Mouse (Mus musculus) adrenal gland, postnatal 4 days (tissue): ENCODE data around the gene Sult6b2. TPM values are rescaled to one million over a fixed set of nuclear protein-coding genes. Genes with fewer than 3 reads are reported as not detected.

Experiments used
- DNase-seq, 2 experiments: peaks; one replicate each; pipeline ENCODE4 v3.0.0; 2021 to 2022; ENCODE audit warnings: low spot score in 2 of 2, mixed read lengths in 2 of 2
- total RNA-seq, 2 experiments: library from RNA; stranded (reverse); gene quantifications; 2 replicates each; pipeline ENCODE4 v1.2.3; 2021

The Sult6b2 gene
- total RNA-seq, 2 experiments from 2014 or later: not detected

GRCm38 (mm10) chr6:142812969-142813368 lies 8.7 kb upstream of the Sult6b2 start:
- no peak for DNase-seq

GRCm38 (mm10) chr6:142810239-142810638 lies 5.9 kb upstream of the Sult6b2 start:
- no peak for DNase-seq

- DNase-seq: no peak
Observed at GRCm38 (mm10) chr6:142809373-142810098, 5.2 kb upstream of the Sult6b2 start.

GRCm38 (mm10) chr6:142806326-142806725 lies 2.0 kb upstream of the Sult6b2 start:
- no peak for DNase-seq

- DNase-seq: no peak
Observed at GRCm38 (mm10) chr6:142802617-142803525, 1.4 kb downstream of the Sult6b2 start.

- no peak for DNase-seq
Observed at GRCm38 (mm10) chr6:142801687-142802086, 2.6 kb downstream of the Sult6b2 start.

- no peak for DNase-seq
Observed at GRCm38 (mm10) chr6:142799704-142800374, 4.5 kb downstream of the Sult6b2 start.

- DNase-seq: no peak
Observed at GRCm38 (mm10) chr6:142798837-142799236, 5.5 kb downstream of the Sult6b2 start.

GRCm38 (mm10) chr6:142797996-142798395 lies 6.3 kb downstream of the Sult6b2 start:
- no peak for DNase-seq

GRCm38 (mm10) chr6:142795655-142796441 lies 8.5 kb downstream of the Sult6b2 start:
- DNase-seq: no peak

GRCm38 (mm10) chr6:142795087-142795486 lies 9.2 kb downstream of the Sult6b2 start:
- no peak for DNase-seq

- no peak for DNase-seq
Observed at GRCm38 (mm10) chr6:142793468-142793867, 10.8 kb downstream of the Sult6b2 start.

- no peak for DNase-seq
Observed at GRCm38 (mm10) chr6:142792241-142792968, 11.9 kb downstream of the Sult6b2 start.

GRCm38 (mm10) chr6:142789736-142790135 lies 14.6 kb downstream of the Sult6b2 start:
- no peak for DNase-seq

- DNase-seq: no peak
Observed at GRCm38 (mm10) chr6:142788042-142788987, 16.0 kb downstream of the Sult6b2 start.

GRCm38 (mm10) chr6:142786106-142786505 lies 18.2 kb downstream of the Sult6b2 start:
- no peak for DNase-seq

- no peak for DNase-seq
Observed at GRCm38 (mm10) chr6:142785343-142785742, 19.0 kb downstream of the Sult6b2 start.

GRCm38 (mm10) chr6:142781286-142781685 lies 23.0 kb downstream of the Sult6b2 start:
- no peak for DNase-seq

GRCm38 (mm10) chr6:142780574-142781033 lies 23.7 kb downstream of the Sult6b2 start:
- no peak for DNase-seq
